Mouse (Mus musculus) forebrain, embryonic 13.5 days (tissue): ENCODE data around the gene Zbtb20. TPM values are rescaled to one million over a fixed set of nuclear protein-coding genes. Genes with fewer than 3 reads are reported as not detected.

ENCODE experiments used
- ATAC-seq: fragments of 200-750 bp; cut with Nextera tagmentation; 2 replicates; pipeline ENCODE4 v1.8.0; 2017
- H3K27ac ChIP-seq: fragments of 300-500 bp; sonication (generic); 2 replicates; pipeline ENCODE4 v1.5.1; 2015; ENCODE audit warnings: inconsistent platforms, mild to moderate bottlenecking, moderate library complexity
- H3K27me3 ChIP-seq: fragments of 300-500 bp; sonication (generic); 2 replicates; pipeline ENCODE4 v1.6.1; 2015; ENCODE audit warnings: mild to moderate bottlenecking, inconsistent platforms
- H3K36me3 ChIP-seq: fragments of 300-500 bp; sonication (generic); 2 replicates; pipeline ENCODE4 v1.6.1; 2015; ENCODE audit warnings: mild to moderate bottlenecking, inconsistent platforms; ENCODE audit not compliant: poor library complexity, severe bottlenecking
- H3K4me1 ChIP-seq: fragments of 300-500 bp; sonication (generic); 2 replicates; pipeline ENCODE4 v1.6.1; 2015; ENCODE audit warnings: inconsistent platforms
- H3K4me2 ChIP-seq: fragments of 300-500 bp; sonication (generic); 2 replicates; pipeline ENCODE4 v1.6.1; 2015; ENCODE audit warnings: inconsistent platforms, mild to moderate bottlenecking, moderate library complexity
- H3K4me3 ChIP-seq: fragments of 300-500 bp; sonication (generic); 2 replicates; pipeline ENCODE4 v1.5.1; 2015; ENCODE audit warnings: mild to moderate bottlenecking, inconsistent platforms
- H3K9ac ChIP-seq: fragments of 300-500 bp; sonication (generic); 2 replicates; pipeline ENCODE4 v1.6.1; 2015; ENCODE audit warnings: mild to moderate bottlenecking, inconsistent platforms
- H3K9me3 ChIP-seq: fragments of 300-500 bp; sonication (generic); replicated peaks from 2 replicates; pipeline ENCODE4 v1.6.1; 2016; ENCODE audit warnings: inconsistent platforms
- WGBS: fragments of 180-500 bp; shearing (Covaris S2); methylation state at CpG from one replicate; pipeline ENCODE4 v1.1.7; 2015; 5-methylcytosine and 5-hydroxymethylcytosine counted together
- polyA plus RNA-seq: library from polyadenylated mRNA; unstranded; fragments of >200 nt; fragmentation: Nextera tagmentation; extraction: Ambion mirVana; gene quantifications from 2 replicates; pipeline ENCODE4 v1.2.1, GENCODE M21; 2015

The Zbtb20 gene
- polyA plus RNA-seq, 1 experiment from 2014 or later = 79.7 TPM

DNA sequence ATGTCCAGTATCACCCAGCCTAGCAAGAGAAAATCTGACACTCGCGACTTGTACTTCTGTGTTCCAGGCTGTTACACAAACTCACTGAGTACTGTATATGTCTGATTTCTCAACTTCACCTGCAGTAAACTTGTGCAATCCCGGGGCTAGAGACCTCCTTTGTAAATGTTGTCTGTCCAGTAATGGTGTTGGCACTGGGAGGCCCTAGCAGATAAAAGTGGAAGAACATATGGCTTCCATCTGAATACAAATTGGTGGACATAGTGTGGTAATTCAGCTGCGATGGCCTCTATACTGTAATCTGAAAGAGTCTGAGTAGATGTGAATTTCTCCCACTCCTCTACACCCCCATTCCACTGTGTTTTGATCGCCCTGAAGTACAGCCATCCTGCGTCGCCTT, 359.6 kb downstream of the Zbtb20 start:
- Histone ChIP-seq H3K36me3 (no peaks in the 10 kb centered on the region), H3K27me3 (no peaks in the 10 kb centered on the region), H3K4me2 (peak overlapping the region; percentile 43), H3K9ac (0 out of 2 replicates have a peak overlapping the region, but pooled peaks have one; percentile 2), H3K4me3 (no peak overlapping the region), H3K27ac (no peak overlapping the region; the same call in 1 of the 2 replicates), H3K9me3 (no peaks in the 10 kb centered on the region), H3K4me1 (peaks cover 15% of the 10 kb centered on the region)
- no peak; the same call in 1 of the 2 replicates for ATAC-seq
- WGBS = 56% methylated on average over 7 of the region's 7 CpGs

DNA sequence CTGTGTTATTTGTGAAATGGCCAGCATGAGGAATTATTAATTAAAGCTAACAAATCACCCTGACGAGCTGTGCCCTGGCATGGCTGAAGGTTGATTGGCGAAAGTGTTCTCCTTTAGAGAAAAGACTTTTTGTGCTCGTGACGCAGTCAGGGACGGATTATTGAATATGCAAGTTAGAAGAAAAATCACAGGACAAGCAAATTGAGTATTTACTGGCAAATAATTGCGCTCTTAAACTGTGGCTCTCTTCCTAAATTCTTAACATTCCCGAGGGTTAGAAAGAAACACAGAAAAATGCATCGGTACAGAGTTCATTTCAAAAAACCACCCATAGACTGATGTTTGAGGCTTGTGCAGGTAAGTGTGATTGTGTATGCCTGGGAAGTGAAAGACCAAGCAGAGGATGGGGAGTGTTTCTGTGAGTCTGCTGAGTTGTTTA, 360.1 kb downstream of the Zbtb20 start:
- H3K36me3 ChIP-seq = no peaks in the 10 kb centered on the region
- H3K4me1 ChIP-seq = peaks cover 14% of the 10 kb centered on the region
- H3K4me2 ChIP-seq = peak overlapping the region; percentile 43
- H3K27me3 ChIP-seq = no peaks in the 10 kb centered on the region
- no peaks in the 10 kb centered on the region for H3K9me3 ChIP-seq
- no peak; the same call in 1 of the 2 replicates for ATAC-seq
- 0 out of 2 replicates have a peak overlapping the region, but pooled peaks have one; percentile 2 for H3K9ac ChIP-seq
- H3K4me3 ChIP-seq = 0 out of 2 replicates have a peak overlapping the region, but pooled peaks have one; percentile 2
- H3K27ac ChIP-seq = no peak overlapping the region; the same call in 1 of the 2 replicates
- 25% methylated on average over 8 of the region's 8 CpGs for WGBS

DNA sequence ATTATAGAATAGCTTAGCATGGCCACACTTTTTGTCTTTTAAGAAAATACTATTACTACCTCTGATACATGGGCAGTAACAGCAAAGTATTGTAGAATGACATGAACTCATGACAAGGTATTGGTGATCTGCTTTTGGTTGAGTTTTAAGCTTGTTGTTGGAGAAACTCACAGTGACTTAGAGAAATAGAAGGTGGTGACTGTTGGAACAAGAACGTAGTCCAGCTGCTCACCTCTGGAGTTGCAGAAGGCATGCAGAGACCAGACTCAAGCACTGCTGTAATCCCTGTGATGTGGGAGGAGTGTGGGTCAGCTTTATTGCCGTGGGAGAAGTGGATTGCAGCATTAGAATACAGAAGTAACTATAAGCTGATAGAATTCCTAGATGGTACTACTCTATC, 361.9 kb downstream of the Zbtb20 start:
- H3K27me3 ChIP-seq = no peaks in the 10 kb centered on the region
- peaks cover 14% of the 10 kb centered on the region for H3K4me1 ChIP-seq
- WGBS = 74% methylated on average over 2 of the region's 2 CpGs
- H3K4me2 ChIP-seq = no peak overlapping the region
- no peak overlapping the region for H3K4me3 ChIP-seq
- ATAC-seq = no peak
- no peak overlapping the region for H3K9ac ChIP-seq
- no peaks in the 10 kb centered on the region for H3K9me3 ChIP-seq
- no peaks in the 10 kb centered on the region for H3K36me3 ChIP-seq
- H3K27ac ChIP-seq = no peak overlapping the region

DNA sequence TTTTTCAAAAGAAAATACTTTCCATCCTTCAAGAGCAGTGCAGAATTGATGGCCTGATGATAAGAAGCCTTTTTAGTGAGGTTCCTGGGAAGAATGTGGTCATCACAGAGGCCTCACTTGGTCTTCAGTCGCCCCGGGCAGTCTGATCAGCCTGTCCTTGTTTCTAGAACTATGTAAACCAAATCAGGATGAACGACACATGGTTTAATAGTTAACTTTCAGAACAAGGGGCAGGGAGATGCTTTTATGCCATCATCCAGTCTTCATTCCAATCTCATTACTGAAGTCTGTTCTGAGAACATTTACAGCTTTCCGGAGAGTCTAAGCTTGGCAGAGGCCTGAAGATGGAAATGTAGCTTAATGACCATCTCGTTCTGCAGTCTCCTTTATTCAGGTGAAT, 371.3 kb downstream of the Zbtb20 start:
- no peak for ATAC-seq
- no peak overlapping the region for H3K4me2 ChIP-seq
- H3K27ac ChIP-seq = no peak overlapping the region
- H3K27me3 ChIP-seq = no peaks in the 10 kb centered on the region
- H3K9me3 ChIP-seq = no peaks in the 10 kb centered on the region
- H3K36me3 ChIP-seq = no peaks in the 10 kb centered on the region
- H3K9ac ChIP-seq = no peak overlapping the region
- H3K4me3 ChIP-seq = no peak overlapping the region
- WGBS = 88% methylated on average over 5 of the region's 5 CpGs
- no peaks in the 10 kb centered on the region for H3K4me1 ChIP-seq

DNA sequence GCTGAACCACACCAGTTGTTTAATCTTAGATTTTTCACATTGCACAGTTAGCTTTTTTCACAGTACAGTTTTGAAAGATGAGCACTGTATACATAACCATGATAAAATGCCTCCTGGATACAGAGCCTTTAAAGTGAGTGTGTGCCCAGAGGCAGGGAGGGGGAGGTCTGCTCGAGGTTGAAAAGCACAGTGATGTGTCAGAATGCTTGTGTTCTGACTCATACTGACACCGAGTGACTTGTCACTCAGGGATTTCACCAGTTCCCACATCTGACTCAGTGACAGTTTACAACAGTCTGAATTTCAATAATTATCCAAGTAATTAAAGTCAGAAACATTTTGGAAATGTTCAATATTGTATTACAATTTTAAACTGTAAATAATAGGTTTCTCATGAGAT, 377.4 kb downstream of the Zbtb20 start:
- Histone ChIP-seq H3K36me3 (no peaks in the 10 kb centered on the region), H3K9ac (no peak overlapping the region), H3K9me3 (no peaks in the 10 kb centered on the region), H3K4me1 (no peaks in the 10 kb centered on the region), H3K4me3 (no peak overlapping the region), H3K27me3 (no peaks in the 10 kb centered on the region), H3K4me2 (no peak overlapping the region), H3K27ac (no peak overlapping the region)
- ATAC-seq = no peak
- WGBS = 52% methylated on average over 2 of the region's 2 CpGs

DNA sequence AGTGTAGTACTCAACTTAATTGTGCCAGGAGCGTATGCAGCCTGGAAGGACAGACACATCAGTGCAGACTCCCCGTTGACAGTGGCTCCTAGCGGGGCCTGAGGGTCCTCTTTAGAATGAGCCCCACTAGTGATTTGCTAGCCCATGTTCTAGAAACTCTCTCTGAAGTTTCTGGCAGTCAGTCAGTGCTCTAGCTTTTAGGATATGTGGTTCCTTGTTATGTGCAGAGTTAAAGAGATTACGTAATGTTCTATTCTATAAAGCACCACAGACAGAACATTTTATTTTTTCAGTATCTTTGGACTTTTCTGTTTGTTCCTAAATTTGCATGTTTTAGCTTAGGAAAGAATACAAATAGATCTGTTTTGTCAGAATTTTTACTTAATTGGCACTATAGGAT, 378.1 kb downstream of the Zbtb20 start:
- Histone ChIP-seq H3K36me3 (no peaks in the 10 kb centered on the region), H3K9ac (no peak overlapping the region), H3K4me2 (no peak overlapping the region), H3K4me1 (no peaks in the 10 kb centered on the region), H3K9me3 (no peaks in the 10 kb centered on the region), H3K27ac (no peak overlapping the region), H3K4me3 (no peak overlapping the region), H3K27me3 (no peaks in the 10 kb centered on the region)
- WGBS = 86% methylated on average over 4 of the region's 4 CpGs
- no peak for ATAC-seq

DNA sequence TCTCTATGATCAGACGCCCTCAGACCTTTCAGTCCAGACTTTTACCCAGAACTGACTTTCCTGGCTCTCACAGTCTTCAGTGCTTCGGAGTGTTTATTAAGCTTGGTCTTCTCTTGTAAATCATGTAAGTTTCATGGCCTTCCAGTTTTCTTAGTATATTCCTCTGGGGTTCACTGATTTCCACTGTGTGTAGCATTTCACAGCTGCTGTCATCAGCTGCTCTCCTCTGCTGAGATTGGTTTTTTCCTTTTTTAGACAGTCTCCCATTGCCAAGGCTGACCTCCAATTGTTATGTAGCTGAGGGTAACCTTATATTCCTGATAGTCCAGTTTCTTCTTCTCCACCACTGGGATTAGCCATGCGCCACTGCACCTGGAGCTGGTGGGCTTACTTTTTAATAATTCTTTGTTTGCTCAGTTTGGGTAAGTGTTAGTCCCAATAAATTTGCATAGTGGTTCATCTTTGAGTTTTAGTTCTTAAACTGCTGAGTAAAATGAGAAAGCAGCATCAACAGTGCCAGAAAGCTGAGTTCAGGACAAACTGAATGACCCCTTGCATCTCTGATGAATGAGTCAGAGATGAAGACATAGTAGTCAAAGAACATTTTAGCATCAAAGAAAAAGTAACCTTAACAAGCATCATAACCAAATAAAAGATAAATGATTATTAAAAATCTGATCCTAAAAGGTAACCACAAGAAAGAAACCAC, 380.7 kb downstream of the Zbtb20 start:
- no peak overlapping the region for H3K9ac ChIP-seq
- no peaks in the 10 kb centered on the region for H3K36me3 ChIP-seq
- H3K4me2 ChIP-seq = no peak overlapping the region
- H3K27ac ChIP-seq = no peak overlapping the region
- no peaks in the 10 kb centered on the region for H3K27me3 ChIP-seq
- H3K9me3 ChIP-seq = no peaks in the 10 kb centered on the region
- WGBS = 90% methylated on average over 3 of the region's 3 CpGs
- no peak overlapping the region for H3K4me3 ChIP-seq
- no peak for ATAC-seq
- no peaks in the 10 kb centered on the region for H3K4me1 ChIP-seq

DNA sequence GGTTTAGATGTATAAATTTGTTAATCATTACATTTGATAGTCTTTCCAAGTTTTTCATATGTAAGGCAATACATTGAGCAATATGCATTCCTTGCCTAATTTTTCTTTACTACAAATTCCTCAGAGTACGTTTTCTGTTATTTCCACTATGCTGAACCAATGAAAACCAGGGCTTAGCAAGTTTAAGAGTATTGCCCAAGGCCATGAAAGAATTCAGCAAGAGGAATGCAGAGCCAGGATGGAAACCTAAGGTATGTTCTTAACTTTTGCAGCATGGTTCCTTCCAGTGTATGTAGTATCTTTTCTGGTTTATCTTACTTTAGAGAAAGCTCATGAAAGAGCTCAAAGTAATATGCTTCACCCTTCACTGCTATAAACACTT, 381.2 kb downstream of the Zbtb20 start:
- no peaks in the 10 kb centered on the region for H3K4me1 ChIP-seq
- H3K9me3 ChIP-seq = no peaks in the 10 kb centered on the region
- no peak overlapping the region for H3K27ac ChIP-seq
- no peak for ATAC-seq
- WGBS = 85% methylated on average over 1 of the region's 1 CpGs
- no peak overlapping the region for H3K4me3 ChIP-seq
- no peak overlapping the region for H3K4me2 ChIP-seq
- H3K27me3 ChIP-seq = no peaks in the 10 kb centered on the region
- H3K36me3 ChIP-seq = no peaks in the 10 kb centered on the region
- no peak overlapping the region for H3K9ac ChIP-seq

DNA sequence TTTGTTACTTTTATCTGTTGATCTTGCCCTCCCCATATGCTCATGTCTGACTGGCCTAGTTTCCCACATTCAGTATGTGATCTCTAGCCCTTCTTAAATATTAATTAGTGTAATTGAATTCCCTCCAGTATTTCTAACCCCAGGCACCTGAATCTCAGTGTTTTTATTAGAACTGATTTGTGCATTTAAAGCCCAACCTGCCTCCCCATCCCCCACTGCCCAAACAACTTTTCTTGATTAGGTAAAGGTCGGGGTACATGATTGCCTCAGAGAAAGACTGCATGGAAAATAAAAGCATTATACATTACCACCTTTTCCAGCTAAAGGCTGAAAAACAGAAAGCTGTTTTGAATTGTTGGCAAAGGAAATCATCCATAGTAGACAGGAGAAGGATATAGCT, 383.8 kb downstream of the Zbtb20 start:
- H3K27ac ChIP-seq = no peak overlapping the region
- no peak for ATAC-seq
- H3K4me3 ChIP-seq = no peak overlapping the region
- no peaks in the 10 kb centered on the region for H3K36me3 ChIP-seq
- H3K9me3 ChIP-seq = no peaks in the 10 kb centered on the region
- no peaks in the 10 kb centered on the region for H3K27me3 ChIP-seq
- no peaks in the 10 kb centered on the region for H3K4me1 ChIP-seq
- 41% methylated on average over 1 of the region's 1 CpGs for WGBS
- no peak overlapping the region for H3K9ac ChIP-seq
- no peak overlapping the region for H3K4me2 ChIP-seq

DNA sequence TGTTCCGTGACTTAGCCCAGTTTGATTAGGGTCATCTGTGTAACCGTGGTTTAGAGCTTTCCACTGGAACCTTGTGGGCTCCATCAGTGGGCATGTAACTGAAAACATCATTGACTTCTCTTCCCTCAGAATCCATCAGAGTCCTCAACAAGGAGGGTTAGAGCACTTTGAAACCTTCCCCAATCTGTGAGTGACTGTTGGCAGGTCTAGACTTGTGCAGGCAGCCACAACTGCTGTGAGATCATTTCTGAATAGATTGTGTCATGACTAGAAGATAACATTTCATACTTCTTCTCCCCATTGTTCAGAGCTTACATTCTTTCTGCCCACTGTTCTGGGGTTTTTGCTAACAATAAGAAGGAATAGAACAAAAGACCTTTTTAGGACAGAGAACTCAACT, 385.2 kb downstream of the Zbtb20 start:
- no peaks in the 10 kb centered on the region for H3K36me3 ChIP-seq
- ATAC-seq = no peak
- no peaks in the 10 kb centered on the region for H3K9me3 ChIP-seq
- 86% methylated on average over 2 of the region's 2 CpGs for WGBS
- no peak overlapping the region for H3K27ac ChIP-seq
- no peak overlapping the region for H3K4me3 ChIP-seq
- no peak overlapping the region for H3K4me2 ChIP-seq
- H3K9ac ChIP-seq = no peak overlapping the region
- no peaks in the 10 kb centered on the region for H3K4me1 ChIP-seq
- H3K27me3 ChIP-seq = no peaks in the 10 kb centered on the region

DNA sequence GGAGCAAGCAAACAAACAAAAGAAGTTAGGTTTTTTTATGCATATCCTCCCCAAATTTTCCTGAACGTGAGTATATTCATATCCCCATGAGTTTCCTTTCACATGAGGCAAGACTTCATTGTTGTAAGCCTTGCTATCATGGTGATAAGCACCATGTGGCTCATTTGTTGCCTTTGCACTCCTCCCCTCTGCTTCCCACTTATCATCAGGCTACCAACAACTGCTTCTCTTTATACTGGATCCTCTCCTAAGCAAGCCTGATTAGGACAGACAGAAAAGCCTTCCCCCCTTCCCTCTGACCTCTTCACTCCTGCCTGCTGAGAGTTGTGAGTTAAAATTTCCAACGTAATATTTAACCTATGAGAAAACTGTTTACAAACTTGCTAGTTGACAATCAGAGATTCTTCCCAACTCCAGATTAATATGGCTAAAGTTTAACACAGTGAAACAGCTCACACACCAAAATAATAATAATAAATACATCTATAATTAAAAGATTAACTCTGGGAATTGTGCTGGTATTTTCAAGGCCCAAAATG, 398.4 kb downstream of the Zbtb20 start:
- H3K36me3 ChIP-seq = no peaks in the 10 kb centered on the region
- no peak overlapping the region for H3K4me2 ChIP-seq
- no peak overlapping the region for H3K27ac ChIP-seq
- WGBS = 40% methylated on average over 2 of the region's 2 CpGs
- H3K9ac ChIP-seq = no peak overlapping the region
- no peak overlapping the region for H3K4me3 ChIP-seq
- peaks cover 23% of the 10 kb centered on the region for H3K4me1 ChIP-seq
- no peak for ATAC-seq
- H3K27me3 ChIP-seq = no peaks in the 10 kb centered on the region
- no peaks in the 10 kb centered on the region for H3K9me3 ChIP-seq

DNA sequence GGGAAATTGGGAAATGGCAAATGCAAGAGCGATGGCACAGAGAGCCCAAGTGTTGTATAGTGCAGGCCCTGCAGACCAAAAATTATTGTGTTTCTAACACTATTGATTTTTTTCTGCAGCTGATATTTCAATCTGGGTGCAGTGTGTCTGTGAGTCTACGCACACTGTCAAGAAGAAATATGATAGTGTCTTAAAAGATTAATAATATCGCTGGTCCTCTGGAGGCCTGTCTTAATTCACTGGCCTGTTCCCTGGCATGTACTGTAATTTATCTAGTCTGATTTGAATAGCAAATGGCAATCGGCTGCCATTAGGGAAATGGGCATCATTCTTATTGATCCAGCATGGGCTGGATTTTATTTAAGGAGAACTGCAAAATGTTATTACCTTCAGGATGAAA, 401.1 kb downstream of the Zbtb20 start:
- Histone ChIP-seq H3K4me1 (peaks cover 12% of the 10 kb centered on the region), H3K36me3 (no peaks in the 10 kb centered on the region; the same call in 1 of the 2 replicates), H3K9ac (no peak overlapping the region), H3K9me3 (0 out of 2 replicates have a peak, but pooled peaks cover 2% of the 10 kb centered on the region), H3K27ac (no peak overlapping the region), H3K27me3 (no peaks in the 10 kb centered on the region), H3K4me2 (no peak overlapping the region), H3K4me3 (no peak overlapping the region)
- ATAC-seq = no peak
- 96% methylated on average over 4 of the region's 4 CpGs for WGBS

DNA sequence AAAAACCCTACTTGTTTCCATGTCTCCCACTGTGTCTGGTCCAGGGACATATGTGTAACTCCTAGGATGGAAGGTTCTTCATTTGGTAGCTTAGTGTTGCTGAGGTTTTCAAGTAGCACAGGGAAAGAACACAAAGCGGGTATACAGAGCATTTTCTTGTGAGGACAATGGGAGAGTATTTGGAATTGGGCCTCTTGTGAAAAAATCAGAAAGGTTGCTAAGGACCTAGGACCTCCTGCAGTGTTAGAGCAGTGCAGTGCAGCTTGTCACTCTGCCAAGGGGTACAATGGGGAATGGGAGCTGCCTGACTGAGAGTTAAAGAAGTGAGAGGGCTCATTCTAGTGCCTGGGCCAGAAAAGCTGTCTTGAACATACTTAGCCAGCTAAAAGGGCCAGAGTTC, 410.6 kb downstream of the Zbtb20 start:
- Histone ChIP-seq H3K4me3 (no peak overlapping the region), H3K9me3 (no peaks in the 10 kb centered on the region), H3K9ac (no peak overlapping the region), H3K36me3 (no peaks in the 10 kb centered on the region), H3K27ac (peak overlapping the region; percentile 79), H3K4me2 (no peak overlapping the region), H3K4me1 (peaks cover 18% of the 10 kb centered on the region), H3K27me3 (no peaks in the 10 kb centered on the region)
- ATAC-seq = peak; percentile 94
- WGBS = 7% methylated on average over 1 of the region's 1 CpGs
